In genomic region chr6:48572572-48573061, GRCm38 (mm10) we compare ENCODE assay signal across 11 mouse cellular contexts. TPM values are rescaled to one million over a fixed set of nuclear protein-coding genes. Genes with fewer than 3 reads are reported as not detected.
DNase-seq lines count a peak whose midpoint lies in the region; ATAC-seq and TF ChIP-seq lines count a peak whose summit lies in the region.
"Had no signal": no experiment of that assay in that cellular context is flagged by ENCODE, and none has a peak within 500 bp of the region (broad histone marks: within the 10 kb centered on the region; RNA-seq: fewer than 3 reads in every experiment).

Gene Rarres2 (minus strand): TSS chr6:48572789.

- H3K9me3 ChIP-seq in intestine, embryonic 15.5 days = no peaks in the 10 kb centered on the region
- H3K9me3 ChIP-seq in limb, embryonic 13.5 days = peaks cover 4% of the 10 kb centered on the region; the same call in 1 of the 2 replicates
- no peaks in the 10 kb centered on the region for H3K9me3 ChIP-seq in midbrain, embryonic 15.5 days
- no peaks in the 10 kb centered on the region for H3K9me3 ChIP-seq in hindbrain, postnatal 0 days (ENCODE audit: low read length)

- H3K4me2 ChIP-seq in intestine, embryonic 15.5 days (replicated peaks) = peak within 1 kb of the TSS; percentile 44
- peak within 1 kb of the TSS; percentile 16; the same call in 1 of the 2 replicates for H3K4me2 ChIP-seq in limb, embryonic 13.5 days (replicated peaks)
- no peak within 1 kb of the TSS for H3K4me2 ChIP-seq in midbrain, embryonic 15.5 days
- no peak within 1 kb of the TSS for H3K4me2 ChIP-seq in hindbrain, postnatal 0 days (ENCODE audit: low read depth, low read length)
- H3K4me2 ChIP-seq: embryonic facial prominence, embryonic 13.5 days had no signal

- 20% methylated on average over 6 of the region's 6 CpGs for WGBS in intestine, embryonic 15.5 days
- WGBS in limb, embryonic 13.5 days = 17% methylated on average over 6 of the region's 6 CpGs
- WGBS in midbrain, embryonic 15.5 days = 40% methylated on average over 6 of the region's 6 CpGs
- 29% methylated on average over 6 of the region's 6 CpGs for whole genome bisulfite sequencing in hindbrain, postnatal 0 days

- no peak within 1 kb of the TSS for H3K9ac ChIP-seq in intestine, embryonic 15.5 days
- H3K9ac ChIP-seq in limb, embryonic 13.5 days = no peak within 1 kb of the TSS
- H3K9ac ChIP-seq in midbrain, embryonic 15.5 days = no peak within 1 kb of the TSS
- no peak within 1 kb of the TSS for H3K9ac ChIP-seq in hindbrain, postnatal 0 days (replicated peaks; ENCODE audit: low read length)
- H3K9ac ChIP-seq: embryonic facial prominence, embryonic 13.5 days had no signal

- no peak for TF ChIP-seq CTCF in hindbrain, postnatal 0 days (IDR thresholded peaks at IDR 0.05; ENCODE audit: low read depth)

- no peaks in the 10 kb centered on the region for H3K27me3 ChIP-seq in intestine, embryonic 15.5 days (replicated peaks)
- H3K27me3 ChIP-seq in limb, embryonic 13.5 days = no peaks in the 10 kb centered on the region
- no peaks in the 10 kb centered on the region for H3K27me3 ChIP-seq in midbrain, embryonic 15.5 days (replicated peaks)
- no peaks in the 10 kb centered on the region for H3K27me3 ChIP-seq in hindbrain, postnatal 0 days (ENCODE audit: insufficient read depth, low read length)
- H3K27me3 ChIP-seq: CH12.LX; embryonic facial prominence, embryonic 13.5 days had no signal

- DNase-seq in left cerebral cortex, adult 8-10 months (ENCODE audit: low spot score in 2 of 2) = no peak
- no peak for DNase-seq in left cerebral cortex, adult 11 months (ENCODE audit: low spot score)
- DNase-seq in gastrocnemius, adult 18-20 months (ENCODE audit: low spot score) = peak; percentile 71
- peak; percentile 49 for DNase-seq in testis, postnatal 14 days (ENCODE audit: low spot score)
- no peak for DNase-seq in hindbrain, postnatal 0 days (ENCODE audit: low spot score)

- peak; percentile 83 for ATAC-seq in intestine, embryonic 15.5 days
- ATAC-seq in limb, embryonic 13.5 days (ENCODE audit: low FRiP score, low read depth) = 0 out of 2 replicates have a peak, but pooled peaks have one; percentile 64
- ATAC-seq in midbrain, embryonic 15.5 days (replicated peaks) = no peak
- no peak for ATAC-seq in hindbrain, postnatal 0 days

- H3K4me3 ChIP-seq in intestine, embryonic 15.5 days (replicated peaks) = peak within 1 kb of the TSS; percentile 7; the same call in 1 of the 2 replicates
- H3K4me3 ChIP-seq in limb, embryonic 13.5 days = peak within 1 kb of the TSS; percentile 3; the same call in 1 of the 2 replicates
- no peak within 1 kb of the TSS for H3K4me3 ChIP-seq in midbrain, embryonic 15.5 days
- H3K4me3 ChIP-seq in hindbrain, postnatal 0 days (ENCODE audit: low read length) = no peak within 1 kb of the TSS
- H3K4me3 ChIP-seq: embryonic facial prominence, embryonic 13.5 days had no signal

- peaks cover 21% of the 10 kb centered on the region for H3K4me1 ChIP-seq in intestine, embryonic 15.5 days (replicated peaks)
- H3K4me1 ChIP-seq in limb, embryonic 13.5 days = peaks cover 25% of the 10 kb centered on the region
- H3K4me1 ChIP-seq in midbrain, embryonic 15.5 days = no peaks in the 10 kb centered on the region
- H3K4me1 ChIP-seq in hindbrain, postnatal 0 days (ENCODE audit: insufficient read depth, low read length) = no peaks in the 10 kb centered on the region; the same call in 1 of the 2 replicates

- peak within 1 kb of the TSS; percentile 64 for H3K27ac ChIP-seq in intestine, embryonic 15.5 days
- peak within 1 kb of the TSS; percentile 44; the same call in 1 of the 2 replicates for H3K27ac ChIP-seq in limb, embryonic 13.5 days
- no peak within 1 kb of the TSS for H3K27ac ChIP-seq in midbrain, embryonic 15.5 days
- H3K27ac ChIP-seq in hindbrain, postnatal 0 days = no peak within 1 kb of the TSS; the same call in 1 of the 2 replicates
- H3K27ac ChIP-seq: embryonic facial prominence, embryonic 13.5 days had no signal

- H3K36me3 ChIP-seq in intestine, embryonic 15.5 days = 0 out of 2 replicates have a peak, but pooled peaks cover 4% of the 10 kb centered on the region
- H3K36me3 ChIP-seq in limb, embryonic 13.5 days = peaks cover 21% of the 10 kb centered on the region
- 0 out of 2 replicates have a peak, but pooled peaks cover 8% of the 10 kb centered on the region for H3K36me3 ChIP-seq in midbrain, embryonic 15.5 days (replicated peaks)
- H3K36me3 ChIP-seq in hindbrain, postnatal 0 days (ENCODE audit: insufficient read depth, low read length) = no peaks in the 10 kb centered on the region

RNA-seq across cellular contexts. Expression of gene Rarres2, which starts in this region (rescaled TPM):
- total RNA-seq in left cerebral cortex, adult 8-10 months (2022) = 10 to 100 TPM; 16.1 to 17.3 (median 16.9) TPM
- total RNA-seq in gastrocnemius, adult 18-20 months (2021) = 10 to 100 TPM; 14.6 to 24.8 TPM
- 87.2 and 87.9 TPM in 2 replicates for polyA plus RNA-seq in intestine, embryonic 15.5 days (2015; fragmentation: Nextera tagmentation; extraction: Ambion mirVana)
- 10.3 and 10.9 TPM in 2 replicates for polyA plus RNA-seq in limb, embryonic 13.5 days (2015; fragmentation: Nextera tagmentation; extraction: Ambion mirVana)
- polyA plus RNA-seq in midbrain, embryonic 15.5 days (2015; fragmentation: Nextera tagmentation; extraction: Ambion mirVana) = 4.5 and 5.6 TPM in 2 replicates
- 2.7 and 4.3 TPM in 2 replicates for total RNA-seq in hindbrain, postnatal 0 days (2014; rRNA removed)
- polyA plus RNA-seq in hindbrain, postnatal 0 days (2015; fragmentation: Nextera tagmentation; extraction: Ambion mirVana) = 10.0 and 10.4 TPM in 2 replicates
- total RNA-seq: neutrophil, adult 5-6 weeks had no signal

Comparison
In these comparisons a context has a peak if more than half of its experiments do, and no peak if none do; other contexts are left out.
1. DNase-seq: peak in gastrocnemius, adult 18-20 months (single experiment) and testis, postnatal 14 days (single experiment); none in left cerebral cortex, adult 8-10 months (0 of 2), left cerebral cortex, adult 11 months (single experiment) and hindbrain, postnatal 0 days (single experiment).
2. ATAC-seq: peak in intestine, embryonic 15.5 days (single experiment) and limb, embryonic 13.5 days (single experiment); none in midbrain, embryonic 15.5 days (single experiment) and hindbrain, postnatal 0 days (single experiment).
3. H3K27ac ChIP-seq: peak in intestine, embryonic 15.5 days (single experiment) and limb, embryonic 13.5 days (single experiment); none in midbrain, embryonic 15.5 days (single experiment) and hindbrain, postnatal 0 days (single experiment).
4. H3K4me2 ChIP-seq: peak in intestine, embryonic 15.5 days (single experiment) and limb, embryonic 13.5 days (single experiment); none in midbrain, embryonic 15.5 days (single experiment) and hindbrain, postnatal 0 days (single experiment).
5. H3K4me3 ChIP-seq: peak in intestine, embryonic 15.5 days (single experiment) and limb, embryonic 13.5 days (single experiment); none in midbrain, embryonic 15.5 days (single experiment) and hindbrain, postnatal 0 days (single experiment).